Mouse (Mus musculus) forebrain, embryonic 10.5 days (tissue): ENCODE results near the gene Ccnb3. TPM values are rescaled to one million over a fixed set of nuclear protein-coding genes. Genes with fewer than 3 reads are reported as not detected.
"Not testable (repeated sequence)": the region's sequence is repeated elsewhere in the genome, so short reads cannot be mapped to it uniquely, and the experiment has no call there.

Experiments
- DNase-seq: peaks from one replicate; pipeline ENCODE4 v3.0.0-alpha.2; 2017; ENCODE audit warnings: low spot score; ENCODE audit errors: extremely low spot score
- H3K27ac ChIP-seq: fragments of 300-500 bp; sonication (generic); 2 replicates; pipeline ENCODE4 v1.5.1; 2016; ENCODE audit warnings: mild to moderate bottlenecking
- H3K27me3 ChIP-seq: fragments of 300-500 bp; sonication (generic); 2 replicates; pipeline ENCODE4 v1.6.1; 2016; ENCODE audit warnings: mild to moderate bottlenecking; ENCODE audit not compliant: poor library complexity, severe bottlenecking
- H3K36me3 ChIP-seq: fragments of 300-500 bp; sonication (generic); replicated peaks from 2 replicates; pipeline ENCODE4 v1.6.1; 2016; ENCODE audit warnings: mild to moderate bottlenecking, moderate library complexity
- H3K4me1 ChIP-seq: fragments of 300-500 bp; sonication (generic); 2 replicates; pipeline ENCODE4 v1.6.1; 2016
- H3K4me3 ChIP-seq: fragments of 300-500 bp; sonication (generic); 2 replicates; pipeline ENCODE4 v1.5.1; 2016; ENCODE audit warnings: mild to moderate bottlenecking, moderate library complexity
- H3K9me3 ChIP-seq: fragments of 300-500 bp; sonication (generic); 2 replicates; pipeline ENCODE4 v1.6.1; 2016; ENCODE audit warnings: mild to moderate bottlenecking, moderate library complexity
- WGBS: fragments of 180-500 bp; shearing (Covaris S2); methylation state at CpG from one replicate; pipeline ENCODE4 v1.1.7; 2016; 5-methylcytosine and 5-hydroxymethylcytosine counted together
- polyA plus RNA-seq: library from polyadenylated mRNA; unstranded; fragments of >200 nt; fragmentation: Nextera tagmentation; extraction: Ambion mirVana; gene quantifications from 2 replicates; pipeline ENCODE4 v1.2.1, GENCODE M21; 2016

The Ccnb3 gene
- polyA plus RNA-seq = not detected in 2 replicates

GRCm38 (mm10) chrX:7041519-7041918, at the start of gene Ccnb3:
Gene Ccnb3 (minus strand): TSS chrX:7041619.
- Histone ChIP-seq H3K36me3 (no peaks in the 10 kb centered on the region), H3K9me3 (0 out of 2 replicates have a peak, but pooled peaks cover 5% of the 10 kb centered on the region), H3K4me3 (no peak within 1 kb of the TSS), H3K27ac (no peak within 1 kb of the TSS), H3K27me3 (no peaks in the 10 kb centered on the region), H3K4me1 (no peaks in the 10 kb centered on the region)
- 95% methylated on average over 19 of the region's 19 CpGs for WGBS
- DNase-seq = no peak

GRCm38 (mm10) chrX:7090323-7090722, 48.9 kb upstream of the Ccnb3 start:
- Histone ChIP-seq H3K4me1 (no peaks in the 10 kb centered on the region), H3K27ac (no peak overlapping the region), H3K9me3 (no peaks in the 10 kb centered on the region), H3K27me3 (no peaks in the 10 kb centered on the region), H3K4me3 (no peak overlapping the region), H3K36me3 (no peaks in the 10 kb centered on the region)
- no peak for DNase-seq

DNA sequence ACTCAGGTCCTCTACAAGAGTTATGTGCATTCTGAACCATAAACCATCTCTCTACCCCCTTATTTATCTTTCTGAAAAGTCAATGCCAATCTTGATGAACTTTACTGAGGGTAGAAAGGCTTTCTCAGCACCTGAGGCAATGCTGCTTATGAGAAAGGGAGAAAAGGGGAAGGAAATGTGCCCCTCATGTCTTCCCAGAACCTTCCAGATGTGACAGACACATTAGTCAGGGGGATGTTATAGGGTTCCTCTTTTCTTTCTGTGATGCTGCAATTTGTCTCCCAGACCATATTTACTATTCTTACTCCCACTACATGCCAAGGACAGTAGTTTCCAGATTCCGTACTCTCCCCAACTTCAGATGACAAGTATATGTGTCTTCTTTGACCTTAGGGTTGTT, 44.5 kb upstream of the Ccnb3 start:
- no peaks in the 10 kb centered on the region for H3K36me3 ChIP-seq
- H3K27me3 ChIP-seq = no peaks in the 10 kb centered on the region
- no peaks in the 10 kb centered on the region for H3K9me3 ChIP-seq
- H3K27ac ChIP-seq = no peak overlapping the region
- no peaks in the 10 kb centered on the region for H3K4me1 ChIP-seq
- DNase-seq = no peak
- WGBS = 88% methylated on average over 1 of the region's 1 CpGs
- no peak overlapping the region for H3K4me3 ChIP-seq

- no peaks in the 10 kb centered on the region for H3K9me3 ChIP-seq
- no peaks in the 10 kb centered on the region for H3K4me1 ChIP-seq
- no peaks in the 10 kb centered on the region for H3K36me3 ChIP-seq
- DNase-seq = no peak
- H3K27ac ChIP-seq = no peak overlapping the region
- WGBS = 82% methylated on average over 6 of the region's 6 CpGs
- no peaks in the 10 kb centered on the region for H3K27me3 ChIP-seq
- H3K4me3 ChIP-seq = no peak overlapping the region
These were observed 38.5 kb upstream of the Ccnb3 start for GRCm38 (mm10) chrX:7079820-7080429.

DNA sequence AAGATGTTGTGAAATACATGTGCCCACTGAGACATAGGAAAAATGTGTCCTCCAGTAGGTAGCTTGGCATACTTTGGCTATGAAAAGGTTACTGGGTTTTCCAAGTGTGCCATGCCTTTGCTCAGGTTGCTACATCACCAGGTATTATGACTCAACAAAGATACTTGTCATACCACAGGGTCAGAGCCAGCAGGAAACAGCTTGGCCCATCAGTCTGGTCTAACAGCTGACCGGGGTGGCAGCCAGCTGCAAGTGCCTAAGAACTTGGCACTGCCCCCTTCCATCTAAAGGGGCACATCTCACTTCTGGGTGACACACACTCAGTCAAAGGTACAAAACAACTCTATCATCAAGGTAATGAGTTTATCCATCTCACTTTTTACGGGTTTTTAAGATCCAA, 26.6 kb upstream of the Ccnb3 start:
- Histone ChIP-seq H3K27ac (no peak overlapping the region), H3K36me3 (no peaks in the 10 kb centered on the region), H3K4me1 (no peaks in the 10 kb centered on the region), H3K4me3 (no peak overlapping the region), H3K9me3 (peaks cover 20% of the 10 kb centered on the region), H3K27me3 (no peaks in the 10 kb centered on the region)
- 80% methylated on average over 2 of the region's 2 CpGs for WGBS
- DNase-seq = no peak

GRCm38 (mm10) chrX:7067219-7067618, 25.8 kb upstream of the Ccnb3 start, which contains the start of gene Akap4:
Gene Akap4 (plus strand): TSS chrX:7067519.
- H3K36me3 ChIP-seq = no peaks in the 10 kb centered on the region
- WGBS = 88% methylated on average over 1 of the region's 1 CpGs
- no peaks in the 10 kb centered on the region for H3K27me3 ChIP-seq
- H3K9me3 ChIP-seq = peaks cover 18% of the 10 kb centered on the region
- H3K4me3 ChIP-seq = no peak within 1 kb of the TSS
- DNase-seq = no peak
- H3K27ac ChIP-seq = no peak within 1 kb of the TSS
- no peaks in the 10 kb centered on the region for H3K4me1 ChIP-seq

GRCm38 (mm10) chrX:7064109-7064508, 22.7 kb upstream of the Ccnb3 start:
- Histone ChIP-seq H3K9me3 (no peaks in the 10 kb centered on the region), H3K27me3 (no peaks in the 10 kb centered on the region), H3K4me1 (no peaks in the 10 kb centered on the region), H3K36me3 (no peaks in the 10 kb centered on the region), H3K27ac (no peak overlapping the region), H3K4me3 (no peak overlapping the region)
- DNase-seq = no peak

DNA sequence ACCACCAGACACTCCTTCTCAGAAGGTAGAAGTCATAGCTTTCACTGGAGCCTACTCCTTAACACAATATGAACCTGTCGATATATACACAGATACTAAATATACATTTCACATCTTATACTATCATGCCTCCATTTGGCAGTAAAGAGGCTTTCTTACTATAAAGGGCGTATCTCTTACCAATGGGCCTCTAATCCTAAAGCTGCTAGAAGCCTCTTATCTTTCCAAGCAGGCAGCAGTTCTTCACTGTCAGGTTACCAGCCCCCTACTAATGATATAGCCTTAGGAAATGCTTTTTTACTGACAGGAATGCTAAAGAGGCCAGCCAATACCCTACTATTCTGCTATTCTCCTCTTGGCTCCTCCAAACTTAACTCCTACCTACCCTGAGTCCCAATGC, 16.2 kb upstream of the Ccnb3 start:
- Histone ChIP-seq H3K4me3 (no peak overlapping the region), H3K27me3 (no peaks in the 10 kb centered on the region), H3K9me3 (no peaks in the 10 kb centered on the region), H3K4me1 (no peaks in the 10 kb centered on the region), H3K27ac (no peak overlapping the region), H3K36me3 (no peaks in the 10 kb centered on the region)
- WGBS = 83% methylated on average over 2 of the region's 2 CpGs
- no peak for DNase-seq

- no peaks in the 10 kb centered on the region for H3K27me3 ChIP-seq
- no peaks in the 10 kb centered on the region for H3K9me3 ChIP-seq
These were observed 15.6 kb upstream of the Ccnb3 start for GRCm38 (mm10) chrX:7057056-7057455.

GRCm38 (mm10) chrX:6983916-6984315, 57.5 kb downstream of the Ccnb3 start:
- H3K4me1 ChIP-seq, H3K27me3 ChIP-seq, DNase-seq, H3K36me3 ChIP-seq, H3K4me3 ChIP-seq, H3K9me3 ChIP-seq, H3K27ac ChIP-seq: not testable (repeated sequence)
- 84% methylated on average over 4 of the region's 4 CpGs for WGBS

More at GRCm38 (mm10) chrX:7057056-7057455, 15.6 kb upstream of the Ccnb3 start:
- H3K4me3 ChIP-seq = no peak overlapping the region
- H3K27ac ChIP-seq = no peak overlapping the region
- no peaks in the 10 kb centered on the region for H3K36me3 ChIP-seq
- no peak for DNase-seq
- no peaks in the 10 kb centered on the region for H3K4me1 ChIP-seq

GRCm38 (mm10) chrX:6971956-6972355, 69.5 kb downstream of the Ccnb3 start:
- Histone ChIP-seq H3K36me3 (no peaks in the 10 kb centered on the region), H3K4me1 (no peaks in the 10 kb centered on the region), H3K27me3 (no peaks in the 10 kb centered on the region), H3K9me3 (no peaks in the 10 kb centered on the region), H3K4me3 (no peak overlapping the region), H3K27ac (no peak overlapping the region)
- DNase-seq = no peak
- WGBS = 94% methylated on average over 1 of the region's 1 CpGs

GRCm38 (mm10) chrX:6968598-6968997, 72.8 kb downstream of the Ccnb3 start:
- Histone ChIP-seq H3K9me3 (no peaks in the 10 kb centered on the region), H3K27ac (no peak overlapping the region), H3K4me3 (no peak overlapping the region), H3K27me3 (no peaks in the 10 kb centered on the region), H3K4me1 (no peaks in the 10 kb centered on the region), H3K36me3 (no peaks in the 10 kb centered on the region)
- DNase-seq = no peak
- 96% methylated on average over 3 of the region's 3 CpGs for WGBS
